Mouse (Mus musculus): ENCODE measurements around the gene Olfr1371. TPM values are rescaled to one million over a fixed set of nuclear protein-coding genes. Genes with fewer than 3 reads are reported as not detected.

Olfr1371 gene
- not detected in 2 replicates for polyA plus RNA-seq (2015; fragmentation: Nextera tagmentation; extraction: Ambion mirVana)

DNA sequence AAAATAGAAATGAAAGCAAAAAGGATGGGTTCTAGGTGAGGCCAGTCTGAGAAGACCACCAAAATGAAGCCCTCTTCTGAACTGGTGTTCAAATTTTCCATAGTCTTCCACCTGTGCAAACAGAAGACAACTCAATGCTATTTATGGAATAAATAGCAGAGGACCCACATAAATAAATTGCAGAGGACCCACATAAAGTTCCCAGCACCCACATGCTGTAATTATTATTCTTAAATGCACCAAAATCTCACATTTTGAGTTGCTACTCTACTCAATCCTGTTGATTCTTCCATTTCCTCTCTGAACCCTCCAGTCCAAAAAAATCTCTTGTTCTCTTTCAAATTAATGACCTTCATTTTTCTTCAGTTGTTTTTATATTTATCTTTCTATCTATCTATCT lies at the start of gene Olfr1371:
Olfr1371 (minus strand) TSS at position 101 of the 400 bp plus-strand sequence.
- DNase-seq (ENCODE audit: low spot score), result no peak
- H3K36me3 ChIP-seq (ENCODE audit: insufficient read depth, low read length), result no peaks in the 10 kb centered on the region
- no peaks in the 10 kb centered on the region for H3K27me3 ChIP-seq (ENCODE audit: insufficient read depth, low read length)
- H3K27ac ChIP-seq, result no peak within 1 kb of the TSS
- TF ChIP-seq CTCF (IDR thresholded peaks at IDR 0.05; ENCODE audit: low read depth), result no peak
- H3K4me3 ChIP-seq (replicated peaks; ENCODE audit: low read depth, low read length), result no peak within 1 kb of the TSS
- no peak for ATAC-seq (replicated peaks; ENCODE audit: low FRiP score, low read depth)
- no peak within 1 kb of the TSS for H3K4me2 ChIP-seq (ENCODE audit: low read length)
- H3K9ac ChIP-seq (ENCODE audit: low read depth, low read length), result no peak within 1 kb of the TSS
- no peaks in the 10 kb centered on the region for H3K4me1 ChIP-seq (replicated peaks; ENCODE audit: insufficient read depth, low read length)
- no peaks in the 10 kb centered on the region for H3K9me3 ChIP-seq (replicated peaks; ENCODE audit: low read length)

DNA sequence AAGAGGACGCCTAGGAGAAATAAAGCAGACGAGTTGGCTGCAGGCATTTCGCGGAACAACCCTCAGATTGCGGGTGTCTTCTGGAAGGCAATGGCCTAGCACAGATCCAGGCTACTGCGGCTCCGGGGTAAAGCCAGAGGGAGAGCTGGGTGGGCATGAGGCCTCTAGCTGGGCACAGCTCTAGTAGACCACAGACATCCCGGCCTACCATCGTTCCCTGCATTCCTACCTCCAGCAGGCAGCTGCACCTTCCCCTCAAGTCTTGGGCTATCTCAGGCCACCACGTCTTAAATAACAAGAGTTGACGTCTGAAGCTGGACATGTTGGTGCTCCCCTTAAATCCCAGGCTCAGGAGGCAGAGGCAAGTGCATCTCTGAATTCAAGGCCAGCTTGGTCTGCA lies 48.6 kb upstream of the Olfr1371 start:
- Histone ChIP-seq H3K36me3 (ENCODE audit: insufficient read depth, low read length) (no peaks in the 10 kb centered on the region), H3K9ac (ENCODE audit: low read depth, low read length) (no peak overlapping the region), H3K27me3 (ENCODE audit: insufficient read depth, low read length) (no peaks in the 10 kb centered on the region), H3K4me1 (replicated peaks; ENCODE audit: insufficient read depth, low read length) (no peaks in the 10 kb centered on the region), H3K9me3 (replicated peaks; ENCODE audit: low read length) (no peaks in the 10 kb centered on the region), H3K4me2 (ENCODE audit: low read length) (no peak overlapping the region), H3K4me3 (replicated peaks; ENCODE audit: low read depth, low read length) (no peak overlapping the region), H3K27ac (no peak overlapping the region)
- no peak for TF ChIP-seq CTCF (IDR thresholded peaks at IDR 0.05; ENCODE audit: low read depth)
- 90% methylated on average over 11 of the region's 11 CpGs for WGBS
- ATAC-seq (replicated peaks; ENCODE audit: low FRiP score, low read depth), result no peak
- DNase-seq (ENCODE audit: low spot score), result no peak

DNA sequence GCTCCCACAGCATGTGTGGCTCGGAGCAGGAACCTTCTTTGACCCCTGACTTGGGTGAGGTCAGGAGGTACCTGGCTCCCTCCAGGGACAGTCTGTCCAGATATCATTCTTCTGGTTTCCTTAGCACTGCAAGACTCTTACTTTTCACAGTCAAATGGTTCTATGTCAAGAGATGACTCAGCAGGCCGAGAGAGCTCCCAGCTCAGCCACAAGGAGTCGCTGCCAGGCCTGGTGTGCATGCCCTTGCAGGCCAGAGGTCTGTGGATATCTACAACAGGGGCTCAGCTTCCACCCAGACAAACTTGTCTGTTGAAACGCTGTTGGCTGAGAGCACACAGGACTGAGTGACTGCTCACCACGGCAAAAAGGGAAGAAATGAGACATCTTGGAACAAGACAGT lies 48.1 kb upstream of the Olfr1371 start:
- Histone ChIP-seq H3K36me3 (ENCODE audit: insufficient read depth, low read length) (no peaks in the 10 kb centered on the region), H3K27me3 (ENCODE audit: insufficient read depth, low read length) (no peaks in the 10 kb centered on the region), H3K4me3 (replicated peaks; ENCODE audit: low read depth, low read length) (no peak overlapping the region), H3K27ac (no peak overlapping the region), H3K9ac (ENCODE audit: low read depth, low read length) (no peak overlapping the region), H3K4me2 (ENCODE audit: low read length) (no peak overlapping the region), H3K9me3 (replicated peaks; ENCODE audit: low read length) (no peaks in the 10 kb centered on the region), H3K4me1 (replicated peaks; ENCODE audit: insufficient read depth, low read length) (no peaks in the 10 kb centered on the region)
- 0 out of 2 replicates have a peak, but pooled peaks have one; percentile 14 for ATAC-seq (replicated peaks; ENCODE audit: low FRiP score, low read depth)
- WGBS, result 63% methylated on average over 5 of the region's 5 CpGs
- peak; percentile 60 for DNase-seq (ENCODE audit: low spot score)
- peak; percentile 82 for TF ChIP-seq CTCF (IDR thresholded peaks at IDR 0.05; ENCODE audit: low read depth)

DNA sequence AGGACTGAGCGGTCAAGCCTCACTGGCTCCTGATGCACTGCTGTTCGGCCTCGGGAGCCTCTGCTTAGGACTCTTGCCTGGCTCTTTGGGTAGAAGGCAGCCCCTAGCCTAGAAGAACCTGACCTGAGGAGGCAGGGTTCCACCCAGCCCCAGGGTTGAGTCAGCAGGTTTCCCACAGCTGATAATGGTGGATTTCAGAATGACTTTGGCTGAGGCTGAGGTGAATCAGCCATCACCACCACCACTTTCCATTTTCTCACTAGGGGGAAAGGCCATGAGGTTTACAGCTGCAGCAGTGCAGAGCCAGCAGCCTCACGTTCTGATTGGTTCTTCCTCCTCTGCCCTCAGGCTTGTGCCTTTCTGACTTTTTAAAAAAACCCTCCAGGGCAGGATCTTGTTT lies 47.1 kb upstream of the Olfr1371 start:
- TF ChIP-seq CTCF (IDR thresholded peaks at IDR 0.05; ENCODE audit: low read depth), result no peak
- no peaks in the 10 kb centered on the region for H3K4me1 ChIP-seq (replicated peaks; ENCODE audit: insufficient read depth, low read length)
- H3K27ac ChIP-seq, result no peak overlapping the region
- H3K4me2 ChIP-seq (ENCODE audit: low read length), result no peak overlapping the region
- no peak overlapping the region for H3K9ac ChIP-seq (ENCODE audit: low read depth, low read length)
- no peaks in the 10 kb centered on the region for H3K27me3 ChIP-seq (ENCODE audit: insufficient read depth, low read length)
- ATAC-seq (replicated peaks; ENCODE audit: low FRiP score, low read depth) (no peak), DNase-seq (ENCODE audit: low spot score) (no peak)
- WGBS, result 57% methylated on average over 4 of the region's 4 CpGs
- H3K4me3 ChIP-seq (replicated peaks; ENCODE audit: low read depth, low read length), result no peak overlapping the region
- no peaks in the 10 kb centered on the region for H3K36me3 ChIP-seq (ENCODE audit: insufficient read depth, low read length)
- no peaks in the 10 kb centered on the region for H3K9me3 ChIP-seq (replicated peaks; ENCODE audit: low read length)

DNA sequence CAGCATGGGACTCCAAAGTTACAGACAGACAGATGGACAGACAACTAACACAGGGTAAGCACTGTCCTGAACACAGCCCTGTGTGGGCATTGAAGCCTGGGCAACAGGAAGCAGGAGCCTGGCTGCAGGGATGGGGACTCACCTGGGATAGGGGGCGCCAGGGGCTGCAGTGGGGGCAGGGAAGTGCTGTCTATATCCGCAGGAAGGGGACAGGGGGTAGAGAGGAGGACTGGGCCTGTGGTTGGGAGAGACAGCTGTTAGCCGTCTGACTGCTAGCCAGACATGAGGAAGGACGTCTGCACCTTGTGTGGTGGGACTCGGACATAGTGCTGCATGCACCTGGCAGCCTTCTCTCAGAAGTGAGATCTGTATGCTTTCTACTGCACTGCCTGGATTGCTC lies 44.9 kb upstream of the Olfr1371 start:
- DNase-seq (ENCODE audit: low spot score) (no peak), ATAC-seq (replicated peaks; ENCODE audit: low FRiP score, low read depth) (no peak)

DNA sequence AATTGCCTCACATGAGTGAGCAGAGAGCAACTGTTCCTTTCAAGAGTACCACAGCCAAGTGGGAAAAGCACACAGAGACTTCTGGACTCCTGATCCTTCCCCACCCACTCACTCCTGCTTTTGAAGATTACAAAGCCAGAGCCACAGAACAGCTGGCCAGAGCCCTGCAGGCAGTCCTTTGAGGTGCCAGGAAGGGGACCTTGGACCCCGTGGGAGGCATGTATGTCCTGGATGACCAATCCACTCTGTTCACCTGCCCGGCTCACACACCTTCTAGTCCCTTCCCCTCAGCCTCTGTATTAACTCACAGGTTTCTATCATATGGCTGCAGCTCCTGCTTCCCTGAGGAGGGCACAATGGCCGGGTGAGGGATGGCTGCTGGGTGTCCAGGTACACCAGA lies 43.6 kb upstream of the Olfr1371 start:
- ATAC-seq (replicated peaks; ENCODE audit: low FRiP score, low read depth), result no peak
- Histone ChIP-seq H3K4me2 (ENCODE audit: low read length) (no peak overlapping the region), H3K27ac (no peak overlapping the region), H3K9ac (ENCODE audit: low read depth, low read length) (no peak overlapping the region), H3K4me1 (replicated peaks; ENCODE audit: insufficient read depth, low read length) (no peaks in the 10 kb centered on the region), H3K36me3 (ENCODE audit: insufficient read depth, low read length) (peaks cover 2% of the 10 kb centered on the region; the same call in 1 of the 2 replicates), H3K4me3 (replicated peaks; ENCODE audit: low read depth, low read length) (no peak overlapping the region), H3K27me3 (ENCODE audit: insufficient read depth, low read length) (no peaks in the 10 kb centered on the region), H3K9me3 (replicated peaks; ENCODE audit: low read length) (no peaks in the 10 kb centered on the region)
- 69% methylated on average over 3 of the region's 3 CpGs for WGBS
- no peak for DNase-seq (ENCODE audit: low spot score)
- TF ChIP-seq CTCF (IDR thresholded peaks at IDR 0.05; ENCODE audit: low read depth), result no peak

More for the DNA sequence above, 44.9 kb upstream of the Olfr1371 start:
- no peak for TF ChIP-seq CTCF (IDR thresholded peaks at IDR 0.05; ENCODE audit: low read depth)
- H3K9ac ChIP-seq (ENCODE audit: low read depth, low read length), result no peak overlapping the region
- H3K27ac ChIP-seq, result no peak overlapping the region
- peaks cover 2% of the 10 kb centered on the region; the same call in 1 of the 2 replicates for H3K36me3 ChIP-seq (ENCODE audit: insufficient read depth, low read length)
- H3K9me3 ChIP-seq (replicated peaks; ENCODE audit: low read length), result no peaks in the 10 kb centered on the region
- no peak overlapping the region for H3K4me2 ChIP-seq (ENCODE audit: low read length)
- no peaks in the 10 kb centered on the region for H3K4me1 ChIP-seq (replicated peaks; ENCODE audit: insufficient read depth, low read length)
- H3K4me3 ChIP-seq (replicated peaks; ENCODE audit: low read depth, low read length), result no peak overlapping the region
- 73% methylated on average over 5 of the region's 5 CpGs for WGBS
- H3K27me3 ChIP-seq (ENCODE audit: insufficient read depth, low read length), result no peaks in the 10 kb centered on the region

DNA sequence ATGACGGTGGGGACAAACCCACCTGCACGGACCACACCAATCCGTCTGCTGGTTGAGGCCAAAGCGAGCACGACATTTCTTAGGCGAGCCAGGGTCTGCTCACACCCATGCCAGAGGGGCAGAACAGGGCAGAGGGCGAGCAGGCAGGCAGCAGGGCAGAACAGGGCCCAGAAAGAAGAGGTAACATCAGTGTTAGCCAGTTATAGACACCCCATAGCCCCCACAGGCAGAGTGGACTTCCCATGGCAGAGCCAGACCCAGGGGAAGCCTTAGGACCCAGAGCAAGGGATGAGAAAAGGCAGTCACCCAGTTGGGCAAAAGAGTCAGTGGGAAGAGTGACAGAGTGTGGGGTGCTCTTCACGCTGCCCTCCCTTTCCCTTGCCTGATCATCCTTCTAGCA lies 41.3 kb upstream of the Olfr1371 start:
- Histone ChIP-seq H3K9me3 (replicated peaks; ENCODE audit: low read length) (no peaks in the 10 kb centered on the region), H3K4me2 (ENCODE audit: low read length) (no peak overlapping the region), H3K27me3 (ENCODE audit: insufficient read depth, low read length) (no peaks in the 10 kb centered on the region), H3K36me3 (ENCODE audit: insufficient read depth, low read length) (peaks cover 2% of the 10 kb centered on the region; the same call in 1 of the 2 replicates), H3K27ac (no peak overlapping the region), H3K4me3 (replicated peaks; ENCODE audit: low read depth, low read length) (no peak overlapping the region), H3K4me1 (replicated peaks; ENCODE audit: insufficient read depth, low read length) (no peaks in the 10 kb centered on the region), H3K9ac (ENCODE audit: low read depth, low read length) (no peak overlapping the region)
- WGBS, result 89% methylated on average over 8 of the region's 8 CpGs
- ATAC-seq (replicated peaks; ENCODE audit: low FRiP score, low read depth) (no peak), DNase-seq (ENCODE audit: low spot score) (no peak)
- no peak for TF ChIP-seq CTCF (IDR thresholded peaks at IDR 0.05; ENCODE audit: low read depth)
